Mouse (Mus musculus): ENCODE results near the gene Dynlt1c. TPM values are rescaled to one million over a fixed set of nuclear protein-coding genes. Genes with fewer than 3 reads are reported as not detected.
"Not testable (repeated sequence)": the region's sequence is repeated elsewhere in the genome, so short reads cannot be mapped to it uniquely, and the experiment has no call there.

Dynlt1c gene
- polyA plus RNA-seq, 1 experiment from 2014 or later: 54.8 TPM

- not testable (repeated sequence) for H3K9me3 ChIP-seq (ENCODE audit: control insufficient read depth, low read length); H3K4me3 ChIP-seq (replicated peaks; ENCODE audit: low read depth, low read length); H3K9ac ChIP-seq (replicated peaks; ENCODE audit: low read length); ATAC-seq (ENCODE audit: low FRiP score, low TSS enrichment); H3K27me3 ChIP-seq (ENCODE audit: control insufficient read depth, insufficient read depth, low read length); DNase-seq; H3K27ac ChIP-seq (replicated peaks; ENCODE audit: low read depth, low read length); H3K4me2 ChIP-seq (ENCODE audit: low read length); H3K4me1 ChIP-seq (ENCODE audit: control insufficient read depth, insufficient read depth, low read length); H3K36me3 ChIP-seq (ENCODE audit: control insufficient read depth, insufficient read depth, low read length)
- 97% methylated on average over 4 of the region's 4 CpGs for WGBS
Observed at GRCm38 (mm10) chr17:6630398-6630797, 28.9 kb downstream of the Dynlt1c start.

- H3K9me3 ChIP-seq (ENCODE audit: control insufficient read depth, low read length); H3K4me2 ChIP-seq (ENCODE audit: low read length); H3K27me3 ChIP-seq (ENCODE audit: control insufficient read depth, insufficient read depth, low read length); H3K4me3 ChIP-seq (replicated peaks; ENCODE audit: low read depth, low read length); H3K9ac ChIP-seq (replicated peaks; ENCODE audit: low read length); H3K36me3 ChIP-seq (ENCODE audit: control insufficient read depth, insufficient read depth, low read length); DNase-seq; H3K4me1 ChIP-seq (ENCODE audit: control insufficient read depth, insufficient read depth, low read length); ATAC-seq (ENCODE audit: low FRiP score, low TSS enrichment); H3K27ac ChIP-seq (replicated peaks; ENCODE audit: low read depth, low read length): not testable (repeated sequence)
- WGBS: 92% methylated on average over 6 of the region's 6 CpGs
Observed at GRCm38 (mm10) chr17:6632850-6633249, 31.4 kb downstream of the Dynlt1c start.

GRCm38 (mm10) chr17:6635781-6636180, 34.3 kb downstream of the Dynlt1c start:
- not testable (repeated sequence) for H3K36me3 ChIP-seq (ENCODE audit: control insufficient read depth, insufficient read depth, low read length); ATAC-seq (ENCODE audit: low FRiP score, low TSS enrichment); H3K4me3 ChIP-seq (replicated peaks; ENCODE audit: low read depth, low read length); H3K4me2 ChIP-seq (ENCODE audit: low read length); H3K9ac ChIP-seq (replicated peaks; ENCODE audit: low read length); H3K4me1 ChIP-seq (ENCODE audit: control insufficient read depth, insufficient read depth, low read length); DNase-seq; H3K27ac ChIP-seq (replicated peaks; ENCODE audit: low read depth, low read length); H3K27me3 ChIP-seq (ENCODE audit: control insufficient read depth, insufficient read depth, low read length); H3K9me3 ChIP-seq (ENCODE audit: control insufficient read depth, low read length)
- 67% methylated on average over 1 of the region's 4 CpGs for WGBS

GRCm38 (mm10) chr17:6636861-6637260, 35.4 kb downstream of the Dynlt1c start:
- Histone ChIP-seq H3K4me2 (ENCODE audit: low read length) (no peak overlapping the region), H3K4me3 (replicated peaks; ENCODE audit: low read depth, low read length) (no peak overlapping the region), H3K9me3 (ENCODE audit: control insufficient read depth, low read length) (no peaks in the 10 kb centered on the region), H3K27ac (replicated peaks; ENCODE audit: low read depth, low read length) (no peak overlapping the region), H3K4me1 (ENCODE audit: control insufficient read depth, insufficient read depth, low read length) (no peaks in the 10 kb centered on the region), H3K27me3 (ENCODE audit: control insufficient read depth, insufficient read depth, low read length) (no peaks in the 10 kb centered on the region), H3K9ac (replicated peaks; ENCODE audit: low read length) (no peak overlapping the region), H3K36me3 (ENCODE audit: control insufficient read depth, insufficient read depth, low read length) (no peaks in the 10 kb centered on the region)
- no peak for ATAC-seq (ENCODE audit: low FRiP score, low TSS enrichment)
- 91% methylated on average over 5 of the region's 5 CpGs for WGBS
- DNase-seq: no peak

GRCm38 (mm10) chr17:6637434-6637833, 36.0 kb downstream of the Dynlt1c start:
- H3K4me3 ChIP-seq (replicated peaks; ENCODE audit: low read depth, low read length); H3K4me1 ChIP-seq (ENCODE audit: control insufficient read depth, insufficient read depth, low read length); H3K27ac ChIP-seq (replicated peaks; ENCODE audit: low read depth, low read length); DNase-seq; H3K27me3 ChIP-seq (ENCODE audit: control insufficient read depth, insufficient read depth, low read length); H3K36me3 ChIP-seq (ENCODE audit: control insufficient read depth, insufficient read depth, low read length); ATAC-seq (ENCODE audit: low FRiP score, low TSS enrichment); H3K9ac ChIP-seq (replicated peaks; ENCODE audit: low read length); H3K9me3 ChIP-seq (ENCODE audit: control insufficient read depth, low read length); H3K4me2 ChIP-seq (ENCODE audit: low read length): not testable (repeated sequence)
- WGBS: 98% methylated on average over 4 of the region's 4 CpGs

- H3K9ac ChIP-seq (replicated peaks; ENCODE audit: low read length); H3K4me2 ChIP-seq (ENCODE audit: low read length); H3K4me1 ChIP-seq (ENCODE audit: control insufficient read depth, insufficient read depth, low read length); H3K36me3 ChIP-seq (ENCODE audit: control insufficient read depth, insufficient read depth, low read length); H3K9me3 ChIP-seq (ENCODE audit: control insufficient read depth, low read length); H3K4me3 ChIP-seq (replicated peaks; ENCODE audit: low read depth, low read length); DNase-seq; H3K27ac ChIP-seq (replicated peaks; ENCODE audit: low read depth, low read length); H3K27me3 ChIP-seq (ENCODE audit: control insufficient read depth, insufficient read depth, low read length); ATAC-seq (ENCODE audit: low FRiP score, low TSS enrichment): not testable (repeated sequence)
- 72% methylated on average over 8 of the region's 8 CpGs for WGBS
Observed at GRCm38 (mm10) chr17:6638444-6638843, 37.0 kb downstream of the Dynlt1c start.

GRCm38 (mm10) chr17:6639486-6639885, 38.0 kb downstream of the Dynlt1c start:
- not testable (repeated sequence) for H3K4me3 ChIP-seq (replicated peaks; ENCODE audit: low read depth, low read length); H3K9me3 ChIP-seq (ENCODE audit: control insufficient read depth, low read length); H3K36me3 ChIP-seq (ENCODE audit: control insufficient read depth, insufficient read depth, low read length); H3K9ac ChIP-seq (replicated peaks; ENCODE audit: low read length); H3K27me3 ChIP-seq (ENCODE audit: control insufficient read depth, insufficient read depth, low read length); H3K27ac ChIP-seq (replicated peaks; ENCODE audit: low read depth, low read length); ATAC-seq (ENCODE audit: low FRiP score, low TSS enrichment); DNase-seq; H3K4me2 ChIP-seq (ENCODE audit: low read length); H3K4me1 ChIP-seq (ENCODE audit: control insufficient read depth, insufficient read depth, low read length)
- 95% methylated on average over 15 of the region's 21 CpGs for WGBS

- ATAC-seq (ENCODE audit: low FRiP score, low TSS enrichment); H3K27me3 ChIP-seq (ENCODE audit: control insufficient read depth, insufficient read depth, low read length); DNase-seq; H3K4me1 ChIP-seq (ENCODE audit: control insufficient read depth, insufficient read depth, low read length); H3K4me3 ChIP-seq (replicated peaks; ENCODE audit: low read depth, low read length); H3K4me2 ChIP-seq (ENCODE audit: low read length); H3K36me3 ChIP-seq (ENCODE audit: control insufficient read depth, insufficient read depth, low read length); H3K9me3 ChIP-seq (ENCODE audit: control insufficient read depth, low read length); H3K27ac ChIP-seq (replicated peaks; ENCODE audit: low read depth, low read length); H3K9ac ChIP-seq (replicated peaks; ENCODE audit: low read length): not testable (repeated sequence)
- 90% methylated on average over 10 of the region's 10 CpGs for WGBS
Observed at GRCm38 (mm10) chr17:6640044-6640637, 38.7 kb downstream of the Dynlt1c start.

GRCm38 (mm10) chr17:6640771-6641429, 39.4 kb downstream of the Dynlt1c start:
- not testable (repeated sequence) for ATAC-seq (ENCODE audit: low FRiP score, low TSS enrichment); H3K27me3 ChIP-seq (ENCODE audit: control insufficient read depth, insufficient read depth, low read length); H3K36me3 ChIP-seq (ENCODE audit: control insufficient read depth, insufficient read depth, low read length); DNase-seq; H3K9me3 ChIP-seq (ENCODE audit: control insufficient read depth, low read length); H3K4me1 ChIP-seq (ENCODE audit: control insufficient read depth, insufficient read depth, low read length); H3K4me2 ChIP-seq (ENCODE audit: low read length); H3K9ac ChIP-seq (replicated peaks; ENCODE audit: low read length); H3K4me3 ChIP-seq (replicated peaks; ENCODE audit: low read depth, low read length); H3K27ac ChIP-seq (replicated peaks; ENCODE audit: low read depth, low read length)
- 88% methylated on average over 14 of the region's 14 CpGs for WGBS
